Mouse (Mus musculus) MEL (cell line): ENCODE measurements at regions not wholly inside any gene's neighbourhood (a gene's known extent, or its start where the extent isn't known, plus 50 kb on each side); places are given as distances from the start of the nearest gene placed in this dataset.

Experiments used
- DNase-seq: peaks from one replicate; pipeline ENCODE4 v3.0.0; 2011; ENCODE audit warnings: low read depth, low spot score
- H3K27ac ChIP-seq: 2 replicates; pipeline ENCODE4 v1.5.1; 2012; ENCODE audit warnings: low read depth, mild to moderate bottlenecking, control low read depth, low read length, moderate library complexity; ENCODE audit not compliant: control insufficient read depth
- H3K27me3 ChIP-seq, 2 experiments: fragments of 150-350 bp in 1 of 2; sonication (generic) in 1 of 2; 2 replicates each; pipeline ENCODE4 v1.6.1; 2012; ENCODE audit warnings: low read length in 2 of 2, mild to moderate bottlenecking in 2 of 2, improper control_type of control experiment in 1 of 2, moderate library complexity in 1 of 2; ENCODE audit not compliant: insufficient read depth in 2 of 2, control insufficient read depth in 1 of 2
- H3K36me3 ChIP-seq, 2 experiments: 2 replicates each; pipeline ENCODE4 v1.6.1; 2012 to 2014; ENCODE audit warnings: low read length in 2 of 2, improper control_type of control experiment in 1 of 2, inconsistent platforms in 1 of 2, mild to moderate bottlenecking in 1 of 2; ENCODE audit not compliant: insufficient read depth in 2 of 2, control insufficient read depth in 1 of 2
- H3K4me1 ChIP-seq, 2 experiments: fragments of 150-350 bp in 1 of 2; sonication (generic) in 1 of 2; 2 replicates each; pipeline ENCODE4 v1.6.1; 2012; ENCODE audit warnings: low read length in 2 of 2, improper control_type of control experiment in 1 of 2, mild to moderate bottlenecking in 1 of 2; ENCODE audit not compliant: insufficient read depth in 2 of 2, control insufficient read depth in 1 of 2
- H3K4me3 ChIP-seq, 2 experiments: fragments of 150-350 bp in 1 of 2; sonication (generic) in 1 of 2; 2 replicates each; pipeline ENCODE4 v1.5.1; 2012; ENCODE audit warnings: low read depth in 2 of 2, low read length in 2 of 2, mild to moderate bottlenecking in 2 of 2, moderate library complexity in 2 of 2, control low read depth in 1 of 2, improper control_type of control experiment in 1 of 2; ENCODE audit not compliant: control insufficient read depth in 1 of 2, insufficient read depth in 1 of 2
- H3K79me2 ChIP-seq: 2 replicates; pipeline ENCODE4 v1.6.1; 2012; ENCODE audit warnings: mild to moderate bottlenecking, low read length, moderate library complexity; ENCODE audit not compliant: control insufficient read depth, poor library complexity, insufficient read depth
- H3K9ac ChIP-seq: 2 replicates; pipeline ENCODE4 v1.6.1; 2012; ENCODE audit warnings: low read depth, mild to moderate bottlenecking, control low read depth, low read length, moderate library complexity; ENCODE audit not compliant: control insufficient read depth, poor library complexity, severe bottlenecking
- H3K9me3 ChIP-seq: fragments of 150-350 bp; sonication (generic); replicated peaks from 2 replicates; pipeline ENCODE4 v1.6.1; 2012; ENCODE audit warnings: mild to moderate bottlenecking, low read length, improper control_type of control experiment, moderate library complexity; ENCODE audit not compliant: insufficient read depth
- E2F4 ChIP-seq: IDR thresholded peaks from 2 replicates; pipeline ENCODE4 v1.6.1; 2011; ENCODE audit warnings: low read depth, low read length, improper control_type of control experiment, borderline replicate concordance
- HCFC1 ChIP-seq: IDR thresholded peaks from 2 replicates; pipeline ENCODE4 v1.6.1; 2012; ENCODE audit warnings: low read depth, mild to moderate bottlenecking, inconsistent platforms, low read length, improper control_type of control experiment, moderate library complexity
- JUND ChIP-seq: IDR thresholded peaks from 2 replicates; pipeline ENCODE4 v1.6.1; 2011; ENCODE audit warnings: low read depth, mild to moderate bottlenecking, improper control_type of control experiment, low read length
- MAX ChIP-seq: IDR thresholded peaks from 2 replicates; pipeline ENCODE4 v1.6.1; 2011; ENCODE audit warnings: low read length, improper control_type of control experiment
- MEF2A ChIP-seq: IDR thresholded peaks from 2 replicates; pipeline ENCODE4 v1.6.1; 2014; ENCODE audit warnings: low read depth, mild to moderate bottlenecking, inconsistent platforms, low read length, improper control_type of control experiment; ENCODE audit not compliant: poor library complexity, insufficient replicate concordance, severe bottlenecking; ENCODE audit errors: extremely low read depth
- MYB ChIP-seq: IDR thresholded peaks from 2 replicates; pipeline ENCODE4 v1.6.1; 2011; ENCODE audit warnings: mild to moderate bottlenecking, low read depth, low read length, improper control_type of control experiment
- NELFE ChIP-seq: IDR thresholded peaks from 2 replicates; pipeline ENCODE4 v1.6.1; 2011; ENCODE audit warnings: low read depth, low read length, improper control_type of control experiment
- POLR2AphosphoS2 ChIP-seq: IDR thresholded peaks from 2 replicates; pipeline ENCODE4 v1.6.1; 2011; ENCODE audit warnings: low read length, improper control_type of control experiment
- POLR2AphosphoS5 ChIP-seq: IDR thresholded peaks from 2 replicates; pipeline ENCODE4 v1.6.1; 2012; ENCODE audit warnings: low read depth, borderline replicate concordance, mild to moderate bottlenecking, inconsistent platforms, low read length, moderate library complexity, mixed read lengths
- RCOR1 ChIP-seq: IDR thresholded peaks from 2 replicates; pipeline ENCODE4 v1.6.1; 2012; ENCODE audit warnings: low read depth, mild to moderate bottlenecking, inconsistent platforms, low read length, improper control_type of control experiment
- SIN3A ChIP-seq: IDR thresholded peaks from 2 replicates; pipeline ENCODE4 v1.6.1; 2012; ENCODE audit warnings: low read length, improper control_type of control experiment, inconsistent platforms
- SMC3 ChIP-seq: IDR thresholded peaks from 2 replicates; pipeline ENCODE4 v1.6.1; 2011; ENCODE audit warnings: low read depth, low read length, improper control_type of control experiment
- TBP ChIP-seq: IDR thresholded peaks from 2 replicates; pipeline ENCODE4 v1.8.0; 2011; ENCODE audit warnings: low read depth, low read length, improper control_type of control experiment
- TCF12 ChIP-seq: IDR thresholded peaks from 2 replicates; pipeline ENCODE4 v1.6.1; 2014; ENCODE audit warnings: low read depth, mild to moderate bottlenecking, inconsistent platforms, low read length, improper control_type of control experiment, moderate library complexity
- UBTF ChIP-seq: IDR thresholded peaks from 2 replicates; pipeline ENCODE4 v1.6.1; 2012; ENCODE audit warnings: low read depth, mild to moderate bottlenecking, inconsistent platforms, low read length, improper control_type of control experiment, moderate library complexity, borderline replicate concordance; ENCODE audit not compliant: insufficient read depth
- USF2 ChIP-seq, 2 experiments: IDR thresholded peaks; 2 replicates each; pipeline ENCODE4 v1.6.1; 2011 to 2012; ENCODE audit warnings: improper control_type of control experiment in 2 of 2, low read length in 2 of 2, borderline replicate concordance in 1 of 2, inconsistent platforms in 1 of 2, low read depth in 1 of 2, mild to moderate bottlenecking in 1 of 2; ENCODE audit not compliant: insufficient read depth in 1 of 2
- ZC3H11A ChIP-seq: IDR thresholded peaks from 2 replicates; pipeline ENCODE4 v1.6.1; 2012; ENCODE audit warnings: low read depth, mild to moderate bottlenecking, inconsistent platforms, low read length, improper control_type of control experiment
- ZMIZ1 ChIP-seq: IDR thresholded peaks from 2 replicates; pipeline ENCODE4 v1.6.1; 2012; ENCODE audit warnings: low read depth, mild to moderate bottlenecking, inconsistent platforms, low read length, improper control_type of control experiment, moderate library complexity
- ZNF384 ChIP-seq: IDR thresholded peaks from 2 replicates; pipeline ENCODE4 v1.6.1; 2012; ENCODE audit warnings: low read depth, mild to moderate bottlenecking, inconsistent platforms, low read length, improper control_type of control experiment

- Histone ChIP-seq H3K9me3 (no peaks in the 10 kb centered on the region), H3K9ac (no peak overlapping the region), H3K36me3 (no peaks in the 10 kb centered on the region), H3K79me2 (no peaks in the 10 kb centered on the region), H3K4me3 (no peak overlapping the region), H3K27me3 (no peaks in the 10 kb centered on the region), H3K4me1 (no peaks in the 10 kb centered on the region), H3K27ac (no peak overlapping the region)
- TF ChIP-seq UBTF (no peak), ZMIZ1 (no peak), POLR2AphosphoS2 (no peak), ZNF384 (no peak), SMC3 (no peak), MYB (no peak), ZC3H11A (no peak), MAX (no peak), HCFC1 (no peak), SIN3A (no peak), JUND (no peak), TBP (no peak), TCF12 (no peak)
- no peak for DNase-seq
Observed at GRCm38 (mm10) chr14:37292084-37292860, 157.2 kb upstream of the Ghitm start.

GRCm38 (mm10) chr14:37284391-37284790 is 149.3 kb upstream of the Ghitm start:
- Histone ChIP-seq H3K9ac (no peak overlapping the region), H3K9me3 (no peaks in the 10 kb centered on the region), H3K4me1 (no peaks in the 10 kb centered on the region), H3K36me3 (no peaks in the 10 kb centered on the region), H3K27ac (no peak overlapping the region), H3K27me3 (no peaks in the 10 kb centered on the region), H3K79me2 (no peaks in the 10 kb centered on the region), H3K4me3 (no peak overlapping the region)
- TF ChIP-seq USF2 (IDR thresholded peaks at IDR 0.05; ENCODE audit: borderline replicate concordance in 1 of 2, insufficient read depth in 1 of 2, low read depth in 1 of 2, low read length in 2 of 2) (no peak), E2F4 (no peak), NELFE (no peak), POLR2AphosphoS5 (no peak), HCFC1 (no peak), MEF2A (no peak), SIN3A (no peak), ZMIZ1 (no peak), TCF12 (no peak), UBTF (no peak), RCOR1 (no peak)
- no peak for DNase-seq
